Mouse (Mus musculus): ENCODE measurements around the gene Il21.
A peak's percentile ranks its signal among the peaks of the same experiment; 100 is the strongest.

The Il21 gene

DNA sequence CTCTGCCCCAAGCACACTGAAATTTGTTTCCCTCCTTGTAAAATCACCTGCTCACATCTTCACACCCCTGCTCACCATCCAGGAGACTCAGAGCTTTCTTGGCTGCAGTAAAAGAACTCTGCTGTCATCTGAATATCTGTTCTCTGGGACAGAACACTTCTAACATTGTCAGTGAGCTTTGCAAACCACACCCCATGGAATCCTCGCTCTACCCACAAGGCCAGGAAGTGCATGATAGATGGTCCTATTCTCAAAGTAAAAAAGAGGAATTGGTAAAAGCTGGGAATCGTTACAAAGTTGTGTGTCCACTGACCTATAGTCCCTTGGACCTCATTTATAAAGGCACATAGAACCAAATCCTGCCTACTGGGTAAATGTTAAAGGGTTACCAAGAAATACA is 40.5 kb downstream of the Il21 start:
- no peak for DNase-seq (ENCODE audit: low spot score)

DNA sequence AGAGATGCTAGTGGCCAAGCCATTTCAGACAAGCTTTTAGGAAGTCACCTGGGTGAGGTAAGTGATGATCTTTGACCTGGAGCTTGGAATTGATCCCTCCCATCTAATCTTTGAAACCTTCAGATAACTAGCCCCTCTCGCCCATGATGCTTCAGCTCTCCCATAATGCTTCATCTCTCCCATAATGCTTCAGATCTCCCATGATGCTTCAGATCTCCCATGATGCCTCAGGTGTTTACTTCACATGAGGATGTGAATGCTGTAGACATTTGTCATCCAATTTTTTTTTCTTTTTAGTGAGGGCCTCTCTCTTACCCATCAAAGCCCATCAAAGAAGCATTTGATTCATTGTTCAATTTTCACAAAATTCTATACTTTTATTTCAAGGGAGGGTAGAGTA is 46.9 kb downstream of the Il21 start:
- DNase-seq (ENCODE audit: low spot score): no peak

GRCm38 (mm10) chr3:37182415-37183269 is 49.8 kb downstream of the Il21 start:
- DNase-seq (ENCODE audit: low spot score): peak; percentile 50

GRCm38 (mm10) chr3:37181041-37181440 is 51.4 kb downstream of the Il21 start:
- DNase-seq (ENCODE audit: low spot score): no peak

DNA sequence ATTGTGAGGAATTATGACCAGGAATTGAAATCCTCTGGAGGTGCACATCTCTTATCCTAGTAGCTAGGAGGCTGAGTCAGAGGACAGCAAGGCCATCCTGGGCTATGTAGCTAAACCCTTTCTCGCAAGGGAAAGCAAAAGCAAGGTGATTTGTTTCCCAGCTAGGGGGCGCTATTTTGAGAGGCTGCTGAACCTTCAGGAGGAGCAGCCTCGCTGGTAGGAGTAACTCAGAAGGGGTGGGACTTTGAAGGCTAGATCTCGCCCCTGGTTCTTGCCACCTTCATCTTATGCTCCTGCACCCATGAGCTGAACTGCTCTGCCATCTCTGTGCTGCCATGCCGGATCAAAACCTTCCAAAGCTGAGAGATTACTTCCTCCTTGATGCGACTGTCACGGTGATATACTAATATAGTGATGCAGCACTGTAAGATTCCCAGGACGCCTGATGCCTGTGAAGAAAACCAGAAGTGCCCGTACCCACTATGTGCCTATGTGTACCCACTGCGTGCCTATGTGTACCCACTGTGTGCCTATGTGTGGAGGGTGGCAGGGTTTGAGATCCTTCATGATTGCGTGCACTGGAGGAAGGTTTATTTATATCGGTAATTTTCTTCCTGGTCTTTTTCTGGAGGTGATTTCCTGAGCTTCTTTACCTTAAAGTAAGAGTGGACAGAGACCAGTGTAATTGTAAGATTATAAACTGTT is 52.2 kb downstream of the Il21 start:
- DNase-seq (ENCODE audit: low spot score): no peak

DNA sequence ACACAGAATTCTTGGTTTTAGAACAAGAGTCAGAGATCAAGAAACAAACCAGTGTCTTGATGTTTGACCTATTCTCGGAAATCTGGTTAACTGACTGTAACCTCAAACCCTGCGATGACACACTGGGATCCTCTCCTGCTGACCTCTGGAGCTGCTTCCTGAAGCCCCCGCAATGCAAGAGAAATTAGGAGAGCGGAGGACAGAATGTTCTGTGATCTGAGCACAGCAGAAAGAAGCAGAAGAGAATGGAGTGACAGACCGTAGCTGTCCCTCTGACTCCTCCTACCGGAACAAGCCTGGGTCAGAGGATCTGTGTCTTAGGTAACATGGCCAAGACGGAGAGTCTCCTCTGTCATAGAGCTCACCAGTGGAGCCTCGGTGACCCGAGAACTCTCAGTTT is 53.0 kb downstream of the Il21 start:
- DNase-seq (ENCODE audit: low spot score): no peak

DNA sequence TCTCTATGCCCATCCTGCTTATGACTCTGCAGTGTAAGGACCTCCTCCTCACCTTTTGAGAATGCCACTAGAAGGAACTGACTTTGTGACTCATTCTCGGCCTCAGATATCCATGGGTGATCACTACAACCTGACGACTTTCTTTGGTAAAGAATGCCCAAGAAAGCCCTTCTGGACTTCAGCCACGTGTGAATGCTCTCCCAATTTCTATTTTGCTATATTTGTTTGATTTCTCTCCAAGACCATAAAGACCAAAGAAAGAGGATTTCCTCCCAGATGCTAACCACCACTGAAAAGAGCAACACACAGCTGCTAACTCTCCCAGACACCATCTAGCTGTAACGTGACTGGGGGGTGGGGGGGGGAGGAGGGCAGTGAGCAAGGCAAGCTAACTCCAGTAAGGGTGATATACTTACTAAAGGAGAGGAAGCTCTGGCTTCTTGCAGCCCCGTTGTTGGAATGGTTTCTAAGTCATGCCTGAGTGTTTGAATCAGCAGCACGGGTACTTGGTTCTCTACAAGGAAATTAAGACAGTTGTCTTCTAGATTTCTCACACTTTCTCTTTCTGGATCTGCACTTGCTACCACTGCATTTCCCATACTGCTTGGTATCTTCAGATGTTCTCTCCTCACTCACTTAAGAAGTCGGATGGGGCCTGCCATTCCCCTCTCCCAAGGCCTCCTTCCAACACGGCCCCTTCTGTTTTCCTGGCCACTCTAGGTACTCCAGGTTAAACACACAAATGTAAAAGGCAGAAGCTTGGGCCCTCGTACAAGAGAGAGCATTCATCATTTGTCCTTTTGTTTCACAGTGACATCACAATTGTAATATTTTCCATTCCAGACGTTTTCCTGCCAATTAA is 57.5 kb downstream of the Il21 start:
- no peak for DNase-seq (ENCODE audit: low spot score)

DNA sequence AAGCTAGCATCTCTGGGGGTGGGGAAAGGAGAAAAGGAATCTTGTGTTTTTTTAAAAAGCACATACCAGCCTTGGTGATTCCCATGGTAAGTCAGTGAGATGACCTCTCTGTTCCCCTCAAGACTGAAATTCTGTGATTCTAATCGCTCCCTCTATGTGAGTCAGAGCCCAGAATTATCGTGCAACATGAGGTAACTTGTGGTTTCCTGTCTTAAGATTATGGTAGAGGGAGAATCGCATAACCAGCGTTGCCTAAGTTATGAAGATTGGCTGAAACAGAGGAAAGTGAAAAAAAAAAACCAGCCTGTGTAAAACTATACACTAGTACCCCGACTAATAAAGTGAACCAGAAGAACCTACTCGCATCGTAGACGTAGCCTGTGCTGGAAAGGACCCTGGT is 59.2 kb downstream of the Il21 start:
- no peak for DNase-seq (ENCODE audit: low spot score)

Data from testis, postnatal 10 days (tissue).